Mouse (Mus musculus): Measurements from ENCODE around the gene Myo10. TPM values are rescaled to one million over a fixed set of nuclear protein-coding genes. Genes with fewer than 3 reads are reported as not detected.

Gene Myo10
- polyA plus RNA-seq, 1 experiment from 2014 or later = 39.8 TPM

- Histone ChIP-seq H3K27ac (no peak overlapping the region), H3K4me2 (replicated peaks) (no peak overlapping the region), H3K9ac (no peak overlapping the region), H3K9me3 (no peaks in the 10 kb centered on the region), H3K4me3 (no peak overlapping the region), H3K27me3 (no peaks in the 10 kb centered on the region), H3K36me3 (no peaks in the 10 kb centered on the region), H3K4me1 (peaks cover 15% of the 10 kb centered on the region; the same call in 1 of the 2 replicates)
- no peak for ATAC-seq (ENCODE audit: insufficient number of reproducible peaks, insufficient read depth, low FRiP score, low TSS enrichment)
- WGBS = 78% methylated on average over 5 of the region's 5 CpGs
Observed at GRCm38 (mm10) chr15:25589916-25590315, 32.4 kb upstream of the Myo10 start.

- no peak for ATAC-seq (ENCODE audit: insufficient number of reproducible peaks, insufficient read depth, low FRiP score, low TSS enrichment)
- H3K27me3 ChIP-seq = no peaks in the 10 kb centered on the region
- 76% methylated on average over 7 of the region's 7 CpGs for WGBS
Observed at GRCm38 (mm10) chr15:25590891-25591290, 31.4 kb upstream of the Myo10 start.

GRCm38 (mm10) chr15:25591964-25592363 lies 30.4 kb upstream of the Myo10 start:
- ATAC-seq (ENCODE audit: insufficient number of reproducible peaks, insufficient read depth, low FRiP score, low TSS enrichment) = no peak
- WGBS = 64% methylated on average over 4 of the region's 4 CpGs
- no peak overlapping the region for H3K9ac ChIP-seq
- 0 out of 2 replicates have a peak, but pooled peaks cover under 1% of the 10 kb centered on the region for H3K4me1 ChIP-seq
- H3K36me3 ChIP-seq = no peaks in the 10 kb centered on the region
- no peak overlapping the region for H3K27ac ChIP-seq
- no peak overlapping the region for H3K4me3 ChIP-seq
- H3K4me2 ChIP-seq (replicated peaks) = no peak overlapping the region
- no peaks in the 10 kb centered on the region for H3K27me3 ChIP-seq
- no peaks in the 10 kb centered on the region for H3K9me3 ChIP-seq

More at GRCm38 (mm10) chr15:25590891-25591290, 31.4 kb upstream of the Myo10 start:
- H3K36me3 ChIP-seq = no peaks in the 10 kb centered on the region
- H3K4me3 ChIP-seq = no peak overlapping the region
- peaks cover 12% of the 10 kb centered on the region; the same call in 1 of the 2 replicates for H3K4me1 ChIP-seq
- H3K9ac ChIP-seq = no peak overlapping the region
- H3K4me2 ChIP-seq (replicated peaks) = no peak overlapping the region
- no peak overlapping the region for H3K27ac ChIP-seq
- H3K9me3 ChIP-seq = no peaks in the 10 kb centered on the region

GRCm38 (mm10) chr15:25593469-25594150 lies 28.7 kb upstream of the Myo10 start:
- Histone ChIP-seq H3K4me1 (no peaks in the 10 kb centered on the region), H3K27ac (no peak overlapping the region), H3K4me3 (no peak overlapping the region), H3K9me3 (no peaks in the 10 kb centered on the region), H3K4me2 (replicated peaks) (no peak overlapping the region), H3K36me3 (no peaks in the 10 kb centered on the region), H3K27me3 (no peaks in the 10 kb centered on the region), H3K9ac (no peak overlapping the region)
- no peak for ATAC-seq (ENCODE audit: insufficient number of reproducible peaks, insufficient read depth, low FRiP score, low TSS enrichment)
- WGBS = 64% methylated on average over 7 of the region's 7 CpGs

- H3K9ac ChIP-seq = no peak overlapping the region
- ATAC-seq (ENCODE audit: insufficient number of reproducible peaks, insufficient read depth, low FRiP score, low TSS enrichment) = no peak
- H3K36me3 ChIP-seq = no peaks in the 10 kb centered on the region
Observed at GRCm38 (mm10) chr15:25598313-25598712, 24.0 kb upstream of the Myo10 start.

GRCm38 (mm10) chr15:25602306-25602705 lies 20.0 kb upstream of the Myo10 start:
- H3K4me2 ChIP-seq (replicated peaks) = no peak overlapping the region
- H3K27me3 ChIP-seq = no peaks in the 10 kb centered on the region
- WGBS = 68% methylated on average over 8 of the region's 8 CpGs
- H3K9ac ChIP-seq = no peak overlapping the region
- no peaks in the 10 kb centered on the region for H3K9me3 ChIP-seq
- no peak overlapping the region for H3K4me3 ChIP-seq
- no peak overlapping the region for H3K27ac ChIP-seq
- no peaks in the 10 kb centered on the region for H3K36me3 ChIP-seq
- ATAC-seq (ENCODE audit: insufficient number of reproducible peaks, insufficient read depth, low FRiP score, low TSS enrichment) = no peak
- peaks cover 6% of the 10 kb centered on the region; the same call in 1 of the 2 replicates for H3K4me1 ChIP-seq

More at GRCm38 (mm10) chr15:25598313-25598712, 24.0 kb upstream of the Myo10 start:
- Histone ChIP-seq H3K27ac (no peak overlapping the region), H3K4me3 (no peak overlapping the region), H3K4me2 (replicated peaks) (no peak overlapping the region), H3K27me3 (no peaks in the 10 kb centered on the region), H3K4me1 (peaks cover 5% of the 10 kb centered on the region; the same call in 1 of the 2 replicates), H3K9me3 (no peaks in the 10 kb centered on the region)
- 91% methylated on average over 5 of the region's 5 CpGs for WGBS

GRCm38 (mm10) chr15:25603286-25603685 lies 19.0 kb upstream of the Myo10 start:
- ATAC-seq (ENCODE audit: insufficient number of reproducible peaks, insufficient read depth, low FRiP score, low TSS enrichment) = no peak

GRCm38 (mm10) chr15:25604231-25604630 lies 18.1 kb upstream of the Myo10 start:
- ATAC-seq (ENCODE audit: insufficient number of reproducible peaks, insufficient read depth, low FRiP score, low TSS enrichment) = no peak
- Histone ChIP-seq H3K27me3 (no peaks in the 10 kb centered on the region), H3K4me1 (peaks cover 6% of the 10 kb centered on the region; the same call in 1 of the 2 replicates), H3K9me3 (no peaks in the 10 kb centered on the region), H3K9ac (no peak overlapping the region), H3K4me2 (replicated peaks) (no peak overlapping the region), H3K4me3 (no peak overlapping the region), H3K27ac (no peak overlapping the region), H3K36me3 (no peaks in the 10 kb centered on the region)
- 33% methylated on average over 1 of the region's 1 CpGs for WGBS

More at GRCm38 (mm10) chr15:25603286-25603685, 19.0 kb upstream of the Myo10 start:
- 39% methylated on average over 6 of the region's 6 CpGs for WGBS
- no peak overlapping the region for H3K4me3 ChIP-seq
- no peak overlapping the region for H3K9ac ChIP-seq
- H3K9me3 ChIP-seq = no peaks in the 10 kb centered on the region
- no peaks in the 10 kb centered on the region for H3K27me3 ChIP-seq
- H3K4me2 ChIP-seq (replicated peaks) = no peak overlapping the region
- no peaks in the 10 kb centered on the region for H3K36me3 ChIP-seq
- H3K4me1 ChIP-seq = peaks cover 6% of the 10 kb centered on the region; the same call in 1 of the 2 replicates
- no peak overlapping the region for H3K27ac ChIP-seq

GRCm38 (mm10) chr15:25605376-25605775 lies 16.9 kb upstream of the Myo10 start:
- ATAC-seq (ENCODE audit: insufficient number of reproducible peaks, insufficient read depth, low FRiP score, low TSS enrichment) = no peak
- Histone ChIP-seq H3K36me3 (no peaks in the 10 kb centered on the region), H3K4me2 (replicated peaks) (no peak overlapping the region), H3K9ac (no peak overlapping the region), H3K4me1 (peaks cover 6% of the 10 kb centered on the region; the same call in 1 of the 2 replicates), H3K27ac (no peak overlapping the region), H3K4me3 (no peak overlapping the region), H3K9me3 (no peaks in the 10 kb centered on the region), H3K27me3 (no peaks in the 10 kb centered on the region)
- 74% methylated on average over 4 of the region's 4 CpGs for WGBS

- H3K4me1 ChIP-seq = no peaks in the 10 kb centered on the region
- 68% methylated on average over 3 of the region's 3 CpGs for WGBS
Observed at GRCm38 (mm10) chr15:25608742-25609141, 13.6 kb upstream of the Myo10 start.

GRCm38 (mm10) chr15:25609253-25609652 lies 13.1 kb upstream of the Myo10 start:
- ATAC-seq (ENCODE audit: insufficient number of reproducible peaks, insufficient read depth, low FRiP score, low TSS enrichment) = no peak
- Histone ChIP-seq H3K36me3 (no peaks in the 10 kb centered on the region), H3K9me3 (no peaks in the 10 kb centered on the region), H3K27me3 (no peaks in the 10 kb centered on the region), H3K27ac (no peak overlapping the region), H3K4me3 (no peak overlapping the region), H3K4me2 (replicated peaks) (no peak overlapping the region), H3K4me1 (no peaks in the 10 kb centered on the region), H3K9ac (no peak overlapping the region)
- 84% methylated on average over 10 of the region's 10 CpGs for WGBS

More at GRCm38 (mm10) chr15:25608742-25609141, 13.6 kb upstream of the Myo10 start:
- no peak overlapping the region for H3K4me3 ChIP-seq
- H3K27me3 ChIP-seq = no peaks in the 10 kb centered on the region
- no peaks in the 10 kb centered on the region for H3K36me3 ChIP-seq
- ATAC-seq (ENCODE audit: insufficient number of reproducible peaks, insufficient read depth, low FRiP score, low TSS enrichment) = no peak
- no peak overlapping the region for H3K4me2 ChIP-seq (replicated peaks)
- no peak overlapping the region for H3K27ac ChIP-seq
- H3K9ac ChIP-seq = no peak overlapping the region
- no peaks in the 10 kb centered on the region for H3K9me3 ChIP-seq

- Histone ChIP-seq H3K4me3 (no peak overlapping the region), H3K9ac (no peak overlapping the region), H3K27ac (no peak overlapping the region), H3K4me2 (replicated peaks) (no peak overlapping the region), H3K36me3 (no peaks in the 10 kb centered on the region), H3K4me1 (no peaks in the 10 kb centered on the region), H3K9me3 (no peaks in the 10 kb centered on the region), H3K27me3 (no peaks in the 10 kb centered on the region)
- WGBS = 74% methylated on average over 6 of the region's 6 CpGs
- ATAC-seq (ENCODE audit: insufficient number of reproducible peaks, insufficient read depth, low FRiP score, low TSS enrichment) = no peak
Observed at GRCm38 (mm10) chr15:25611178-25611577, 11.1 kb upstream of the Myo10 start.

Data from embryonic facial prominence, embryonic 12.5 days (tissue).